Mouse (Mus musculus): Measurements from ENCODE around the gene Rptor. TPM values are rescaled to one million over a fixed set of nuclear protein-coding genes. Genes with fewer than 3 reads are reported as not detected.

Gene Rptor
- polyA plus RNA-seq, 1 experiment from 2014 or later, result 3.1 TPM

- H3K4me1 ChIP-seq (ENCODE audit: insufficient read depth), result no peaks in the 10 kb centered on the region
- H3K4me3 ChIP-seq (ENCODE audit: low read depth, low read length), result no peak overlapping the region
- H3K27ac ChIP-seq (ENCODE audit: low read depth), result no peak overlapping the region
- 83% methylated on average over 4 of the region's 4 CpGs for WGBS (ENCODE audit: insufficient replicate concordance)
- H3K27me3 ChIP-seq (ENCODE audit: insufficient read depth, low read length), result no peaks in the 10 kb centered on the region
- ATAC-seq (no peak), DNase-seq (no peak)
- no peak overlapping the region for H3K4me2 ChIP-seq (ENCODE audit: low read depth, low read length)
- TF ChIP-seq CTCF (IDR thresholded peaks at IDR 0.05; ENCODE audit: low read depth), result no peak
- TF ChIP-seq EP300 (IDR thresholded peaks at IDR 0.05; ENCODE audit: low read depth), result no peak
- no peaks in the 10 kb centered on the region for H3K9me3 ChIP-seq (ENCODE audit: low read length)
- H3K36me3 ChIP-seq (replicated peaks; ENCODE audit: insufficient read depth, low read length), result peaks cover 36% of the 10 kb centered on the region
- H3K9ac ChIP-seq (replicated peaks), result no peak overlapping the region
Measured at GRCm38 (mm10) chr11:119868556-119868955, 265.9 kb downstream of the Rptor start.

- Histone ChIP-seq H3K36me3 (replicated peaks; ENCODE audit: insufficient read depth, low read length) (peaks cover 37% of the 10 kb centered on the region), H3K4me1 (ENCODE audit: insufficient read depth) (no peaks in the 10 kb centered on the region), H3K9me3 (ENCODE audit: low read length) (no peaks in the 10 kb centered on the region), H3K9ac (replicated peaks) (no peak overlapping the region), H3K4me3 (ENCODE audit: low read depth, low read length) (no peak overlapping the region), H3K4me2 (ENCODE audit: low read depth, low read length) (no peak overlapping the region), H3K27ac (ENCODE audit: low read depth) (no peak overlapping the region), H3K27me3 (ENCODE audit: insufficient read depth, low read length) (no peaks in the 10 kb centered on the region)
- WGBS (ENCODE audit: insufficient replicate concordance), result 71% methylated on average over 7 of the region's 7 CpGs
- TF ChIP-seq CTCF (IDR thresholded peaks at IDR 0.05; ENCODE audit: low read depth) (no peak), EP300 (IDR thresholded peaks at IDR 0.05; ENCODE audit: low read depth) (no peak)
- no peak for ATAC-seq
- no peak for DNase-seq
Measured at GRCm38 (mm10) chr11:119871141-119871540, 268.4 kb downstream of the Rptor start.

- TF ChIP-seq CTCF (IDR thresholded peaks at IDR 0.05; ENCODE audit: low read depth) (no peak), EP300 (IDR thresholded peaks at IDR 0.05; ENCODE audit: low read depth) (no peak)
- Histone ChIP-seq H3K4me3 (ENCODE audit: low read depth, low read length) (no peak overlapping the region), H3K27me3 (ENCODE audit: insufficient read depth, low read length) (no peaks in the 10 kb centered on the region), H3K9ac (replicated peaks) (no peak overlapping the region), H3K4me1 (ENCODE audit: insufficient read depth) (no peaks in the 10 kb centered on the region), H3K4me2 (ENCODE audit: low read depth, low read length) (no peak overlapping the region), H3K36me3 (replicated peaks; ENCODE audit: insufficient read depth, low read length) (peaks cover 31% of the 10 kb centered on the region), H3K27ac (ENCODE audit: low read depth) (no peak overlapping the region), H3K9me3 (ENCODE audit: low read length) (no peaks in the 10 kb centered on the region)
- 84% methylated on average over 4 of the region's 4 CpGs for WGBS (ENCODE audit: insufficient replicate concordance)
- DNase-seq (no peak), ATAC-seq (no peak)
Measured at GRCm38 (mm10) chr11:119873643-119874042, 270.9 kb downstream of the Rptor start.

DNA sequence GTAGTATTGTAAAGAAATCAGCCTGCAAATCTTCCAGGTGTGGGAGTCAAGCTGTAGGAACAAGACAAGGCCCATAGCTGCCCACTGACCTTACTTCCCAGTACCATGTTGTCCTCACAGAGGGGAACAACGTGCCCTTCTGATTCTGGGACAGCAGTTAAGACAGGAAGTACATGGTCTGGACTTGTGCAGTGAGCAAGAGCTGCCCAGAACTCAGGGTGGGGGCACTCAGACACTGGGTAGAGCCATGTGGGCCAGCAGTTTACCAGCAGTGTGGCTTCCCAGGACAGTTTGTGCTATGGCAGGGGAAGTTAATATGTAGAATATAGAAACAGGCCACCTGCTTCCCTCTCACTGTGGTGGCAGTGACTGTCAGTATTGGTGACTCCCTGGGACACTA is 272.1 kb downstream of the Rptor start:
- Histone ChIP-seq H3K27me3 (ENCODE audit: insufficient read depth, low read length) (no peaks in the 10 kb centered on the region), H3K9me3 (ENCODE audit: low read length) (no peaks in the 10 kb centered on the region), H3K4me3 (ENCODE audit: low read depth, low read length) (no peak overlapping the region), H3K27ac (ENCODE audit: low read depth) (peak overlapping the region; percentile 69; the same call in 1 of the 2 replicates), H3K36me3 (replicated peaks; ENCODE audit: insufficient read depth, low read length) (peaks cover 26% of the 10 kb centered on the region), H3K9ac (replicated peaks) (no peak overlapping the region), H3K4me1 (ENCODE audit: insufficient read depth) (no peaks in the 10 kb centered on the region), H3K4me2 (ENCODE audit: low read depth, low read length) (no peak overlapping the region)
- no peak for DNase-seq
- WGBS (ENCODE audit: insufficient replicate concordance), result 43% methylated on average over 1 of the region's 1 CpGs
- peak; percentile 64 for ATAC-seq
- TF ChIP-seq EP300 (IDR thresholded peaks at IDR 0.05; ENCODE audit: low read depth), result peak; percentile 74
- no peak for TF ChIP-seq CTCF (IDR thresholded peaks at IDR 0.05; ENCODE audit: low read depth)

DNA sequence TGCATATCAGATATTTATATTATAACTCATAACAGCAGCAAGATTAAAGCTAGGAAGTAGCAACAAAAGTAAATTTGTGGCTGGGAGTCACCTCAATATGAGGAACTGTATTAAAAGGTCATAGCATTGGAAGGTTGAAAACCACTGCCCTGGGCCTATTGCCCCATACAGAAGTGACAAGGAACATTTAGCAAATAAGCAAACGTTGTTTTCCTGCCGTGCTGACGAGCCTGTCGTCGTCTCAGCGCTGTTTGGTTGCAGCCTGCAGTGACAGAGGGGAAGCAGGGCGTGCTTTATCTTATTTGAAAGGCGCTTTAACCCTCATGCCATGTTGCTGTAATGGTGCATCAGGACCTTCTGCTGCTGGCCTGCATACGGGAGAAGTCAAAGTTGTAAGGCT is 273.0 kb downstream of the Rptor start:
- 65% methylated on average over 9 of the region's 9 CpGs for WGBS (ENCODE audit: insufficient replicate concordance)
- Histone ChIP-seq H3K4me3 (ENCODE audit: low read depth, low read length) (no peak overlapping the region), H3K27me3 (ENCODE audit: insufficient read depth, low read length) (no peaks in the 10 kb centered on the region), H3K36me3 (replicated peaks; ENCODE audit: insufficient read depth, low read length) (peaks cover 26% of the 10 kb centered on the region), H3K4me1 (ENCODE audit: insufficient read depth) (no peaks in the 10 kb centered on the region), H3K9me3 (ENCODE audit: low read length) (no peaks in the 10 kb centered on the region), H3K9ac (replicated peaks) (no peak overlapping the region), H3K27ac (ENCODE audit: low read depth) (peak overlapping the region; percentile 69), H3K4me2 (ENCODE audit: low read depth, low read length) (no peak overlapping the region)
- DNase-seq, result peak; percentile 42
- ATAC-seq, result peak; percentile 55
- TF ChIP-seq EP300 (IDR thresholded peaks at IDR 0.05; ENCODE audit: low read depth) (peak; percentile 26; the same call in 1 of the 2 replicates), CTCF (IDR thresholded peaks at IDR 0.05; ENCODE audit: low read depth) (no peak)

DNA sequence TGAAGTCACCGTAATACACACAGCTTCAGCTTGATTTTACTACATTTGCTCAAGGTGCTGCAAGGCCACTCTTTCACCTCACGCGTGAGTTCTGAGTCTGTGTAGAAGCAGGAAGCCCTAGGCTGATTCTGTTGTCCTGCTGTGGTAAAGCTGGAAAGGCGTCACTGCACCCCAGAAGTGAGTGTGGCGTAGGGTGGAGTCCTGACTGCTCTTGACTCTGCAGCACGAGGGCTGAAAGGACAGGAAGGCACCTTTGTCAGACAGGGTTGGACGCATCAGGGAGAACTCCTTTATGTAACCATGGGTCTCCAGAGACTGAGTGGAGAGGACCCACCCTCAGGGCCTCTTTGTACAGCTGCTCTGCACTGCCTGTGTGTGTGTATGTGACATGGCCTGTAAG is 274.4 kb downstream of the Rptor start:
- Histone ChIP-seq H3K4me1 (ENCODE audit: insufficient read depth) (no peaks in the 10 kb centered on the region), H3K9ac (replicated peaks) (no peak overlapping the region), H3K27ac (ENCODE audit: low read depth) (peak overlapping the region; percentile 69; the same call in 1 of the 2 replicates), H3K36me3 (replicated peaks; ENCODE audit: insufficient read depth, low read length) (peaks cover 22% of the 10 kb centered on the region), H3K4me2 (ENCODE audit: low read depth, low read length) (no peak overlapping the region), H3K27me3 (ENCODE audit: insufficient read depth, low read length) (no peaks in the 10 kb centered on the region), H3K4me3 (ENCODE audit: low read depth, low read length) (no peak overlapping the region), H3K9me3 (ENCODE audit: low read length) (no peaks in the 10 kb centered on the region)
- WGBS (ENCODE audit: insufficient replicate concordance), result 83% methylated on average over 7 of the region's 7 CpGs
- TF ChIP-seq CTCF (IDR thresholded peaks at IDR 0.05; ENCODE audit: low read depth) (no peak), EP300 (IDR thresholded peaks at IDR 0.05; ENCODE audit: low read depth) (no peak)
- DNase-seq, result no peak
- ATAC-seq, result no peak

- no peak overlapping the region for H3K9ac ChIP-seq (replicated peaks)
- H3K9me3 ChIP-seq (ENCODE audit: low read length), result no peaks in the 10 kb centered on the region
- no peaks in the 10 kb centered on the region for H3K4me1 ChIP-seq (ENCODE audit: insufficient read depth)
- H3K36me3 ChIP-seq (replicated peaks; ENCODE audit: insufficient read depth, low read length), result peaks cover 9% of the 10 kb centered on the region
- DNase-seq (no peak), ATAC-seq (no peak)
- H3K4me2 ChIP-seq (ENCODE audit: low read depth, low read length), result no peak overlapping the region
- H3K4me3 ChIP-seq (ENCODE audit: low read depth, low read length), result no peak overlapping the region
- no peak for TF ChIP-seq EP300 (IDR thresholded peaks at IDR 0.05; ENCODE audit: low read depth)
- WGBS (ENCODE audit: insufficient replicate concordance), result 93% methylated on average over 5 of the region's 5 CpGs
- H3K27me3 ChIP-seq (ENCODE audit: insufficient read depth, low read length), result no peaks in the 10 kb centered on the region
- no peak overlapping the region for H3K27ac ChIP-seq (ENCODE audit: low read depth)
Measured at GRCm38 (mm10) chr11:119879573-119879972, 276.9 kb downstream of the Rptor start.

All from liver, postnatal 0 days (tissue).